Mouse (Mus musculus) liver, embryonic 14.5 days (tissue): Measurements from ENCODE around the gene 1600014C23Rik.

Experiments used
- CTCF ChIP-seq: IDR thresholded peaks from 2 replicates; pipeline ENCODE4 v1.5.1; 2016; ENCODE audit warnings: antibody characterized with exemption, low read depth, control low read depth
- EP300 ChIP-seq: IDR thresholded peaks from 2 replicates; pipeline ENCODE4 v1.6.1; 2016; ENCODE audit warnings: antibody characterized with exemption, low read depth

- TF ChIP-seq CTCF = peak; percentile 69
- TF ChIP-seq EP300 = no peak
Measured at GRCm38 (mm10) chr17:45775468-45775867, 41.8 kb upstream of the 1600014C23Rik start.
